Mouse (Mus musculus): ENCODE measurements around the gene Nenf.

Nenf gene

GRCm38 (mm10) chr1:191296445-191296844, 21.5 kb downstream of the Nenf start:
- in situ Hi-C loops (cut with MboI; ENCODE audit: low pct_unique_long_range_greater_than_20kb in 1 of 2, low sequenced_read_pairs in 2 of 2, unreplicated experiment in 1 of 2), result loop anchor here in 1 of 2 experiments (25.0 kb wide), 1 partner anchor 209 kb away; the partner anchor contains the start of gene Batf3

DNA sequence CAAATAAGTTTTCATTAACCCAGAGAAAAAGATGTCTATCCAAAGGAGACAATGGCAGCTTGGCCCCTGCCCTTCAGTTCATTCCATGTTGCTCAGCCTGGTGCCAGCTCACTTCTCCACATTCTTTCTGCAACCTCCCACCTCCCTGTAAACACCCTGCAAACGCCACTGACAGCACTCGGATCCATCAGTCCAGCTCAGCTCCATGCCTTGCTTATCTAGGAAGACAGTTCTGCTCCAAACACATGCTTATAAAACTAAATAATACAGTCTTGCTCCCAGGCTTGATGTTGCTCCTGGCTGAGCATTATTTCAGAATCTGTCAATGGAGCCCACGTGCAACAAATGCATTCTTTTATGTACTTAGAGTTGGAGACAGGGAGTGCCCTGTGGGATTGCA, 22.2 kb downstream of the Nenf start:
- in situ Hi-C loops (cut with MboI; ENCODE audit: low pct_unique_long_range_greater_than_20kb in 1 of 2, low sequenced_read_pairs in 2 of 2, unreplicated experiment in 1 of 2), result loop anchor here in 1 of 2 experiments (25.0 kb wide), 1 partner anchor 208 kb away; the partner anchor contains the start of gene Batf3

- in situ Hi-C loops (cut with MboI; ENCODE audit: low pct_unique_long_range_greater_than_20kb in 1 of 2, low sequenced_read_pairs in 2 of 2, unreplicated experiment in 1 of 2), result loop anchor here in 1 of 2 experiments (25.0 kb wide), 1 partner anchor 207 kb away; the partner anchor contains the start of gene Batf3
Observed at GRCm38 (mm10) chr1:191293996-191294795, 23.8 kb downstream of the Nenf start.

DNA sequence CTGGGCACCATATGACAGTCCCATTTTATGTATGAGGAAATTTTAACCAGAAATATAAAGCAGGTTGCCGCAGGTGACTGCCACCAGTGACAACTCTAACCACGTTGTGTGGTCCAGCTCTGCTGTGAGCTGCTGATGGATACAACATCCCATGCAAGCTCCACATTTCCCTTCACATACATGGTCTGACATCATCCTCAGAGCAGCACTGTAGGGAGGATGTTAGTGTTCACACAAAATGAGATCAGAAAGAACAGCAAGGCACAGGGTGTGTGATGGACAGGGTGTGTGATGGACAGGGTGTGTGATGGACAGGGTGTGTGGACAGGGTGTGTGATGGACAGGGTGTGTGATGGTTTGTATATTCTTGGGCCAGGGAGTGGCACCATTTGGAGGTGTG, 24.9 kb downstream of the Nenf start:
- in situ Hi-C loops (cut with MboI; ENCODE audit: low pct_unique_long_range_greater_than_20kb in 1 of 2, low sequenced_read_pairs in 2 of 2, unreplicated experiment in 1 of 2), result loop anchor here in 1 of 2 experiments (25.0 kb wide), 1 partner anchor 206 kb away; the partner anchor contains the start of gene Batf3

GRCm38 (mm10) chr1:191292348-191292747, 25.6 kb downstream of the Nenf start:
- in situ Hi-C loops (cut with MboI; ENCODE audit: low pct_unique_long_range_greater_than_20kb in 1 of 2, low sequenced_read_pairs in 2 of 2, unreplicated experiment in 1 of 2), result loop anchor here in 1 of 2 experiments (25.0 kb wide), 1 partner anchor 205 kb away; the partner anchor contains the start of gene Batf3

DNA sequence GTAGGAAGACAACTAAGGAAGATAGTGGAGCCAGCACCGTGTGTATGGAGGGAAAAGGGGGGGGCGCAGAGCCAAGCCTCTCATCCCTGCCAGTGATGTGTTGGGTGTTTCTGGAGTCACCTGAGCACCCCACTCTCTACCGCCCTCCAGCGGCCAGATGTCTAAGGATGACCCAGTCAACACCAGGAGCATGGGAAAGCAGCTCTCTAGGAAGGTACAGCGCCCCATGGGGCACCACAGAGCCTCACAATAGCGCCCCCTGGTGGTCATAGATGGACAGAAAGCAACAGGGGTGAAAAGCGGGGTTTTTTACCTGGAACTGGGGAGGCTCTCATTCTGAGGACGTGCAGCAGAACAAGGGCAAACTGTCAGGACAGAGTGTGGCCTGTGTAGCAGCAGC, 29.2 kb downstream of the Nenf start:
- in situ Hi-C loops (cut with MboI; ENCODE audit: low pct_unique_long_range_greater_than_20kb in 1 of 2, low sequenced_read_pairs in 2 of 2, unreplicated experiment in 1 of 2), result loop anchor here in 1 of 2 experiments (25.0 kb wide), 1 partner anchor 201 kb away; the partner anchor contains the start of gene Batf3

GRCm38 (mm10) chr1:191284502-191284901, 33.5 kb downstream of the Nenf start:
- in situ Hi-C loops (cut with MboI; ENCODE audit: low pct_unique_long_range_greater_than_20kb in 1 of 2, low sequenced_read_pairs in 2 of 2, unreplicated experiment in 1 of 2), result loop anchor here in 1 of 2 experiments (25.0 kb wide), 1 partner anchor 197 kb away; the partner anchor contains the start of gene Batf3

- in situ Hi-C loops (cut with MboI; ENCODE audit: low pct_unique_long_range_greater_than_20kb in 1 of 2, low sequenced_read_pairs in 2 of 2, unreplicated experiment in 1 of 2), result loop anchor here in 1 of 2 experiments (25.0 kb wide), 1 partner anchor 196 kb away; the partner anchor contains the start of gene Batf3
Observed at GRCm38 (mm10) chr1:191283110-191284040, 34.6 kb downstream of the Nenf start.

DNA sequence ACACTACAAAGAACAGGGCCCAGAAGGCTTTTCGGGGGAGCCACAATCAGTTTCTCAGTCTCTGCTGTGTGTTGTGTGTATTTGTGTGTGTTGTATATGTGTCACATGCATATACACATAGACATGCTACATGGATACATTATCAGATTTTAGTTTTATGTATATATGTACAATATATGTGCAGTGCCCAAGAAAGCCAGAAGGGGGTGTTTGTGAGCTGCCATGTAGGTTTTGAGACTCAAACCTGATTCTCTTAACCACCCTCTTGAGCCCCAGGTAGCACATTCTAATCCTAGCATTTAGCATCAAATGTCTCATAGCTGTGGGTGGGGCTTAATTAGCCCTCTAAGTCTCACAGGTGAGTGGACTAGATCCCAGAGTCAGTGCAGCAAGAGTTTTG, 35.7 kb downstream of the Nenf start:
- in situ Hi-C loops (cut with MboI; ENCODE audit: low pct_unique_long_range_greater_than_20kb in 1 of 2, low sequenced_read_pairs in 2 of 2, unreplicated experiment in 1 of 2), result loop anchor here in 1 of 2 experiments (25.0 kb wide), 1 partner anchor 195 kb away; the partner anchor contains the start of gene Batf3

- in situ Hi-C loops (cut with MboI; ENCODE audit: low pct_unique_long_range_greater_than_20kb in 1 of 2, low sequenced_read_pairs in 2 of 2, unreplicated experiment in 1 of 2), result loop anchor here in 1 of 2 experiments (25.0 kb wide), 1 partner anchor 194 kb away; the partner anchor contains the start of gene Batf3
Observed at GRCm38 (mm10) chr1:191281171-191281570, 36.8 kb downstream of the Nenf start.

- in situ Hi-C loops (cut with MboI; ENCODE audit: low pct_unique_long_range_greater_than_20kb in 1 of 2, low sequenced_read_pairs in 2 of 2, unreplicated experiment in 1 of 2), result loop anchor here in 1 of 2 experiments (25.0 kb wide), 1 partner anchor 191 kb away; the partner anchor contains the start of gene Batf3
Observed at GRCm38 (mm10) chr1:191278324-191278723, 39.7 kb downstream of the Nenf start.

- in situ Hi-C loops (cut with MboI; ENCODE audit: low pct_unique_long_range_greater_than_20kb in 1 of 2, low sequenced_read_pairs in 2 of 2, unreplicated experiment in 1 of 2), result loop anchor here in 1 of 2 experiments (25.0 kb wide), 1 partner anchor 190 kb away; the partner anchor contains the start of gene Batf3
Observed at GRCm38 (mm10) chr1:191277549-191278059, 40.4 kb downstream of the Nenf start.

- in situ Hi-C loops (cut with MboI; ENCODE audit: low pct_unique_long_range_greater_than_20kb in 1 of 2, low sequenced_read_pairs in 2 of 2, unreplicated experiment in 1 of 2), result loop anchor here in 1 of 2 experiments (25.0 kb wide), 1 partner anchor 189 kb away; the partner anchor contains the start of gene Batf3
Observed at GRCm38 (mm10) chr1:191276181-191276580, 41.8 kb downstream of the Nenf start.

GRCm38 (mm10) chr1:191275527-191275926, 42.5 kb downstream of the Nenf start:
- in situ Hi-C loops (cut with MboI; ENCODE audit: low pct_unique_long_range_greater_than_20kb in 1 of 2, low sequenced_read_pairs in 2 of 2, unreplicated experiment in 1 of 2), result loop anchor here in 1 of 2 experiments (25.0 kb wide), 1 partner anchor 188 kb away; the partner anchor contains the start of gene Batf3

DNA sequence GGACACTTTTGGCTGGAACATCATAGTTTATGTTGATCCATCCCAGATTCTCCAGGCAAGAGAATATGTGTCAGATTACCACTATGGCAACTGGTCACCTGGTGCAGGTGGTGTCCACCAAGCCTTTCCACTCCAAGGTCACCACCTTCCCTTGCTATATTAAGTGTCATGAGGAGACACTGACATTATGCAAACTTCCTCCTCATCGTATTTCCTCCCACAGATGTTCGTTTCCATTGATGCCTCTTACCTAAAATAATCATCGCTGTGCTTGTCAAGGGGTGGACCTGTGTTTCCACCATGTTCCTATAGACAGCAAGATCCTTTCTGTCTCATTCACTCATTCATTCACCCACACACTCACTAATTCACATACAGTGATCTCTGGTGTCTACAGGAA, 45.3 kb downstream of the Nenf start:
- in situ Hi-C loops (cut with MboI; ENCODE audit: low pct_unique_long_range_greater_than_20kb in 1 of 2, low sequenced_read_pairs in 2 of 2, unreplicated experiment in 1 of 2), result no loop called here

- in situ Hi-C loops (cut with MboI; ENCODE audit: low pct_unique_long_range_greater_than_20kb in 1 of 2, low sequenced_read_pairs in 2 of 2, unreplicated experiment in 1 of 2), result no loop called here
Observed at GRCm38 (mm10) chr1:191269648-191269952, 48.4 kb downstream of the Nenf start.

DNA sequence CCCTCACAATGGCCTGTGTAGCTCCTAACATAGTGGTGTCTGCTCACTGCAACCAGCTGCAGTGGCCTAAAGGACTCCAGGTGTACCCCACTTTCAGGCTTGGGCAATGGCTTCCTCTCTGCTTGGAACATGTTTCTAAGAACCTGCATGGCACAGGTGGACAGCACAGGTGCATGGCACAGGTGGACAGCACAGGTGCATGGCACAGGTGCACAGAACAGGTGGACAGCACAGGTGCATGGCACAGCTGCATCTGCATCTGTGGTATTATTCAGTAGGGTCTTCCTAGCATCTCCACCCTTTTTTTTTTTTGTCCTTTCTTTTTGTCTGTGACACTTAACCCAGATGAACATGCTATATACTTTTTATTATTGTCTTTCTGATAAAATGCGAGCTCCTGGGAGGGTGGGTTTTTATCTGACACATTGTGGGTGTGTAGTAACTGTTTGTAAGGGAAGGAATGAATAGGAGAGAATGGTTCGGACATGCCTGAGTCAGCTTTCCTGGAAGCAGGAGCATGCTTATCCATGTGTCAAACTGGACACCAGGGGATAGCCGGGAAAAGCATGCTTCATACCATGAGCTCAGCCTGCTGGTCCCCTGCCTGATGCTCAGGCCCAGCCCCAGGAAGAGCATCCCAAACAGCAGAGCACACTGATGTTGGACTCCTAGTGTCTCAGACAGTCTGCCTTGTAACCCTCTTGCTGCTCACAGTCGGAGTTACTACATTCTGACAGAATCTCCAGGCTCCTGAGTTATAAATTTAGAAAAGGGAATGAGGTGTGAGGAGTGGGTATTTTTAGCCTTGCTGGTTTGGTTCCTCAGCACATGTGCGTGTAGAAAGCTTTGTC, 49.0 kb downstream of the Nenf start:
- in situ Hi-C loops (cut with MboI; ENCODE audit: low pct_unique_long_range_greater_than_20kb in 1 of 2, low sequenced_read_pairs in 2 of 2, unreplicated experiment in 1 of 2), result no loop called here

All from mouse embryonic stem cell (cell line).